Mouse (Mus musculus) heart, embryonic 10.5 days (tissue): ENCODE measurements around the gene Nudt21. TPM values are rescaled to one million over a fixed set of nuclear protein-coding genes. Genes with fewer than 3 reads are reported as not detected.

Experiments used
- DNase-seq: peaks from one replicate; pipeline ENCODE4 v3.0.0-alpha.2; 2017; ENCODE audit warnings: low spot score
- H3K27ac ChIP-seq: fragments of 300-500 bp; sonication (generic); 2 replicates; pipeline ENCODE4 v1.5.1; 2016; ENCODE audit warnings: mild to moderate bottlenecking
- H3K27me3 ChIP-seq: fragments of 300-500 bp; sonication (generic); 2 replicates; pipeline ENCODE4 v1.6.1; 2016; ENCODE audit warnings: mild to moderate bottlenecking; ENCODE audit not compliant: poor library complexity, insufficient read depth, severe bottlenecking
- H3K36me3 ChIP-seq: fragments of 300-500 bp; sonication (generic); 2 replicates; pipeline ENCODE4 v1.6.1; 2016; ENCODE audit warnings: mild to moderate bottlenecking, moderate library complexity
- H3K4me1 ChIP-seq: fragments of 300-500 bp; sonication (generic); 2 replicates; pipeline ENCODE4 v1.6.1; 2016; ENCODE audit warnings: mild to moderate bottlenecking
- H3K4me3 ChIP-seq: fragments of 300-500 bp; sonication (generic); 2 replicates; pipeline ENCODE4 v1.5.1; 2016; ENCODE audit warnings: mild to moderate bottlenecking, moderate library complexity
- H3K9me3 ChIP-seq: fragments of 300-500 bp; sonication (generic); 2 replicates; pipeline ENCODE4 v1.6.1; 2016; ENCODE audit warnings: mild to moderate bottlenecking, moderate library complexity
- WGBS: fragments of 180-500 bp; shearing (Covaris S2); methylation state at CpG from one replicate; pipeline ENCODE4 v1.1.7; 2016; 5-methylcytosine and 5-hydroxymethylcytosine counted together
- polyA plus RNA-seq: library from polyadenylated mRNA; unstranded; fragments of >200 nt; fragmentation: Nextera tagmentation; extraction: Ambion mirVana; gene quantifications from 2 replicates; pipeline ENCODE4 v1.2.1, GENCODE M21; 2016

Gene Nudt21
- polyA plus RNA-seq, 1 experiment from 2014 or later, result 110 TPM

DNA sequence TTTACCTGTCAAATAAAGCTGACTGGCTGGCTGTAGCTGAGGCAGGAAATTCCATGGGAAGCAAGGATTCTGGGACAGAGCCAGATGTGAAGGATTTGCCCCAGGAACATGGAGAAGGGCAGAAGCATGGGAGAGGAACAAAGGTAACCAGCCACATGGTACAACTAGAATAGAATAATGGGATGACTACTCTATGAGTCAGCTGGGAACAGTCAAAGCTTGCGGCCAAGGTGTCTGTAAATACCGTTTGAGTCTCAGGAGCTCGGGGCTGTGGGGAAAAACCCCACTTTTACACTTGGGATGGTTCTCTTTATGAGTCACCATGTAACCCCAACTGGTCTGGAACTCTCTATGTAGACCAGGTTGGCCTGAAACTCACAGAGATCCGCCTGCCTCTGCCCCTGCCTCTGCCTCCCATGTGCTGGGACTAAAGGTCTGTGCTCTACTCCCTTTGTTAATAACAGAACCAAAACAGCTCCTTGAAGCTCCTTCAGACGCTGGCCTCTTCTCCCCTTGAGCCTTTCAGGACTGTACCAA lies 55.1 kb downstream of the Nudt21 start:
- peak; percentile 61 for DNase-seq
- 91% methylated on average over 5 of the region's 5 CpGs for WGBS
- H3K27me3 ChIP-seq, result no peaks in the 10 kb centered on the region
- peaks cover 89% of the 10 kb centered on the region for H3K36me3 ChIP-seq
- no peaks in the 10 kb centered on the region for H3K4me1 ChIP-seq
- no peak overlapping the region for H3K4me3 ChIP-seq
- no peak overlapping the region for H3K27ac ChIP-seq
- no peaks in the 10 kb centered on the region for H3K9me3 ChIP-seq

DNA sequence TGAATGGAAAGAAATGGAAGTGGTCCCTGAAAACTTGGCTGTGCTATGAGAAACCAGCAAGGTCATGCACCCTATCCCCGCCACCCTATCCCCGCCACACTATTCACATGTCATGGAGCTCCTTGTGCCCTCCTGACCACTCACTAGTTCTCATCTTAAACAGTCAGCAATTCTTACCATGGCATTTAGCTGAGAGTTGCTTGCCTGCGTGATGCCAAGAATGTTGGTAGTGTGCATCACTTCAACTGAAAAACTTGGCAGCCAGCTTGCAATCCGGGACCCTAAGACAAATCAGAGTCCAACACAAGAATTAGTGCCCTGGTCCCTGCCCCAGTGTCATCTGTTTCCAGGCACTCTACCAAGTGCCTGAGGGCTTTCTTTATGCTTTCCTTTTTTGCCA lies 56.7 kb downstream of the Nudt21 start:
- WGBS, result 96% methylated on average over 4 of the region's 4 CpGs
- Histone ChIP-seq H3K4me3 (no peak overlapping the region), H3K27ac (no peak overlapping the region), H3K36me3 (peaks cover 91% of the 10 kb centered on the region), H3K4me1 (no peaks in the 10 kb centered on the region), H3K9me3 (no peaks in the 10 kb centered on the region), H3K27me3 (no peaks in the 10 kb centered on the region)
- DNase-seq, result peak; percentile 51

DNA sequence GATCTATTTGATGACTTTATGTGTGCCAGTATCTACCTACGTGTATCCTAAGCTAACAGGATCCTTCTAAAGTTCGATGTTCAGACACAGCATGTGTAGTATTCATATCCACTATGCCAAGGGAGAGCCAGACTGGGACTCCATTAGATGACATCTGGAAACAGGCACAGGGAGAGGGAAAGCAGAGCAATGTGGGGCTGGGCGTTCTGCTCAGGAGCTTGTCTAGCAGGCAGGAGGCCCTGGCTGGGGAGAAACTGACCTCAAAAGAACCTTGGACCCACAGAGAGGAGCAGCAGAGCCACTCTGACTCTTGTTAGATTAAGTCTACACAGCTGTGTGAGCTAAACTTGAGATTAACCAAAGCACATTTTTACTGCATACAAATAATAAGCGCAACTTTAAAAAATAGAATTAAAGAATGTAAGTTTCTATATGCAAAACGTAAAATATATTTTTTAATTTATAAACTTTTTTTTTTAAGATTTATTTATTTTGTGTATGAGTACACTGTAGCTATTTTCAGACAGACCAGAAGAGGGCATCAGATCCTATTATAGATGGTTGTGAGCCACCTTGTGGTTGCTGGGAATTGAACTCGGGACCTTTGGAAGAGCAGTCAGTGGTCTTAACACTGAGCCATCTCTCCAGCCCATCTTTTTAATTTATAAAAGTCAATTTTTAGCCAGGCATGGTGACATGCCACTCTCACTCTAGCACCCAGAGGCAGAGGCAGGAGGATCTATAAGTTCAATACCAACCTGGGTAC lies 60.2 kb downstream of the Nudt21 start:
- Histone ChIP-seq H3K27ac (no peak overlapping the region), H3K27me3 (no peaks in the 10 kb centered on the region), H3K36me3 (peaks cover 94% of the 10 kb centered on the region), H3K4me1 (no peaks in the 10 kb centered on the region), H3K4me3 (no peak overlapping the region), H3K9me3 (no peaks in the 10 kb centered on the region)
- WGBS, result 80% methylated on average over 6 of the region's 6 CpGs
- peak; percentile 68 for DNase-seq

DNA sequence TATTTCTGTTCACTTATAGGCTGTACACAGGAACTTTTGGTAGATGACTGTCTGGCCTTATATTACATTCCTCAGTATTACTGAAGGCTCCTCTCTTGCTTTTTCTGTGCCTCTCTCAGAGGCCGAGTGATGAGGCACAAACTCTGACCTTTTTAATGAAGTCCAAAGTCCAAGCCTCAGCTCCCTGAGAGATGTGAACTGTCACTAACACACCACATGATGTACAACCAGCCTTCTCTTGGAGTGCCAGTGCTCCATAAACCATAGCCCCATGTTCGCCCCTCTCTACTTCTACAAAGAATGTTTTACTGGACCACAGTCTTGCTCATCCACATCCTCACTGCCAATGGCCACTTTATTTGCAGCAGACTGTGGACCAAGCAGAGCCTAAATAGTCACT lies 61.5 kb downstream of the Nudt21 start:
- no peak overlapping the region for H3K4me3 ChIP-seq
- WGBS, result 93% methylated on average over 2 of the region's 2 CpGs
- H3K4me1 ChIP-seq, result no peaks in the 10 kb centered on the region
- peak; percentile 36 for DNase-seq
- H3K27ac ChIP-seq, result no peak overlapping the region
- no peaks in the 10 kb centered on the region for H3K27me3 ChIP-seq
- peaks cover 92% of the 10 kb centered on the region for H3K36me3 ChIP-seq
- no peaks in the 10 kb centered on the region for H3K9me3 ChIP-seq

DNA sequence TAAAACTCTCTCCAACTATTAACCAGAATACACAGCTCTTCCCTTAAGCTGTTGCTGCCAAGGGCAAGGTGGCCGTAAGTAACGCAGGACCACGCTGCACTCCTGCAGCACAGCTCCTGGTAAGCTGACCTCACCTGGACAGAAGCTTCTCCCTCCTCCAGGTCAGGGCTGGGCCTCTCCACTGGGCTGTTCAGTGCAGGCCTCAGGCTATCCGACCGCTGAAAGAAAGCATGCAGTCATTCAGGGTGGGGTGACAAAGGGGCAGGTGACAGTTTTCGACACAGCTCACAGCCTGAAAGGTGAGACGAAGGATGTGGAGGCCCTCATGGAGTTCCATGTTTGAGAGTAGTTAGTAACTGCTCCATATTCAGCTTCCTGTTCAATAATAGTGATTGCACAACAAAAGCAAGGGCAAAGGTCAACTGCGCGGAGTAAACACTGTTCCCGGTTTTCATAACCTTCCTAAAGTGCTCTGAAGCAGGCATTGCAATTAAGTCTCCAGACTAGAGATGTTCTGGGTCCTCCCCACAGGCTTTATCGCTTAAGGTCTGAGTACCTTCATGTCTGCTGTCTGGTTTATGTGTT lies 62.1 kb downstream of the Nudt21 start:
- WGBS, result 90% methylated on average over 11 of the region's 11 CpGs
- peaks cover 89% of the 10 kb centered on the region for H3K36me3 ChIP-seq
- H3K27ac ChIP-seq, result no peak overlapping the region
- H3K4me3 ChIP-seq, result no peak overlapping the region
- peak; percentile 72 for DNase-seq
- H3K27me3 ChIP-seq, result no peaks in the 10 kb centered on the region
- H3K4me1 ChIP-seq, result 0 out of 2 replicates have a peak, but pooled peaks cover 1% of the 10 kb centered on the region
- no peaks in the 10 kb centered on the region for H3K9me3 ChIP-seq

DNA sequence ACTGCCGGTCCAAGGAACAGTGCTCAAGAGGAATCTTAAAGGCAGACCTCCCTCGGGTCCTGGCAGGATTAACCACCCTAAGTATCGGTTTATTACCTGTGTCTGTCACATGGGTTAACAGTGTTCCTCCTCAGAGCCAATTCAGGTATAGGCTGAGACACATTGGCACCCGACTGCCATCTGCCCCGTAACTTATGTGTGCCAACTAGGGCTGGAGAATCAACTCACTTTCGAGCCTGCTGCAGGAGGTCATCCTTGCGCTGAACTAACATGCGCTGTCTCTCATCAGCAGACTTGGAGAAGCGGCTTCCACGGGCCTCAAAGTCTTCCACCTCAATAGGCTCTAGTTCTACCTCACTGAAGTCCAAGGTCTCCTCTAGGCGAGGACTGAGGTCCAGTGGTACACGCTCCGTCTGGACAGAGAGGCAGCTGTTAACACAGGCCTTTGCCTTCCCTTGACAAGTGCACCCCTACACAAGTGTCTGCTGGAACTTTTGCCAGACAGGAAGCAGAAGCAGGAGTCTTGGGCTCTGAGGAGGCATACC lies 62.9 kb downstream of the Nudt21 start:
- no peaks in the 10 kb centered on the region for H3K9me3 ChIP-seq
- H3K27ac ChIP-seq, result no peak overlapping the region
- peaks cover 82% of the 10 kb centered on the region for H3K36me3 ChIP-seq
- H3K4me3 ChIP-seq, result no peak overlapping the region
- no peaks in the 10 kb centered on the region for H3K27me3 ChIP-seq
- peak; percentile 63 for DNase-seq
- WGBS, result 91% methylated on average over 13 of the region's 13 CpGs
- 0 out of 2 replicates have a peak, but pooled peaks cover 4% of the 10 kb centered on the region for H3K4me1 ChIP-seq

DNA sequence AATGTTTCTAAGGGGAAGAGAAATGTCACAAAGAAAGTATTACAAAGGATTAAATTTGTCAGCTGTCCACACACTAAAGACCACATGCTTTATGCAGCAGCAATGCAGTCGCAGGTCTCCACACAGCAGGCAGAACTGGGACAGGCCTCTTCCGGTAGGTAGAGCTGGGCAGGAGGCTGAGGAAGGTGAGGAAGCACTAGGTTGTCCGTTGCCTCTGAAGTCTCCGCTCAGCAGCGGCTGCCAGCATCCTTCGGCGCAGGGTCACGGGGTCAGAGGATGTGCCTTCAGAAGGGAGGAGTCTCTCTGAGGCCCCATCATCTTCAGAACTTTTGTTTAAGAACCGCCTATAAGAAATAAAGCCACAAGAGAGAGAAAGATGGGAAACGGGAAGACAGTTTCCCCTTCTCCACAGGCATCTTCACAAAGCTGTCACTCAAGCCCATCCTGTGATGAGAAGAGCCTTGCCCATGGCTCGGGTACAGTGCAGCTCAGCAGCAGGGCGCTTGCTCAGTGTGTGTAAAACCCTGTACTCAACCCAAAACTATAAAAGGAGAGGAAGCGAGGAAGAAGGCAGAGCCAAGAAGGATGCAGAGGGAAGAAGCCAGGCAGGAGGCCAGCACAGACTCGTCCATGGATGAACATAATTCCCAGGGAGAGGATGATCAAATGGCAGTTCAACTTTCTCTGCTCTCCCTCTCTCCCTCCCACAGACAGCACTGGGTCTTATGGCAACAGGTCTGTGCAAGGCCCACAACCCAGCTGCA lies 63.7 kb downstream of the Nudt21 start:
- H3K4me3 ChIP-seq, result no peak overlapping the region
- peaks cover 74% of the 10 kb centered on the region for H3K36me3 ChIP-seq
- H3K27me3 ChIP-seq, result no peaks in the 10 kb centered on the region
- peak; percentile 58 for DNase-seq
- 0 out of 2 replicates have a peak, but pooled peaks cover 4% of the 10 kb centered on the region for H3K4me1 ChIP-seq
- no peaks in the 10 kb centered on the region for H3K9me3 ChIP-seq
- 88% methylated on average over 14 of the region's 14 CpGs for WGBS
- no peak overlapping the region for H3K27ac ChIP-seq

DNA sequence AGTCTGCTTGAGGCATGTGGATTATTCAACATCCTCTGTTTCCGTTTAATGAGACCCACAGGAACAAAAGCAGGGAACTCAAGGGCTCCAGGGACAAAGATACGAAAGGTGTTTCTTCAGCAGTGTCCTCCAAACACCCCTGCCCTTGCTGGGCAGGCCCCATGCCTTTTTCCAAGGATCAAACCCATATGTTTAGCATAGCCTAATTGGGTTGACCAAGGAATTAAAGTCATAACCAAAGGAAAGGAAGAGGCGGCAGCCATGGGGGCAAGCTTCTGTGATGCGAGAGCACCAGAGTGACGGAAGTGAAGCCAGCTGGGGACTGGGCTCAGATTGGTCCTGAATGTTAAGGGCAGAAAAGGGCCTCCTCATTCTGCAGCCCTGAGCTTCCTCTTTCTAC lies 64.6 kb downstream of the Nudt21 start:
- Histone ChIP-seq H3K4me3 (no peak overlapping the region), H3K9me3 (no peaks in the 10 kb centered on the region), H3K4me1 (0 out of 2 replicates have a peak, but pooled peaks cover 4% of the 10 kb centered on the region), H3K27me3 (no peaks in the 10 kb centered on the region), H3K36me3 (peaks cover 67% of the 10 kb centered on the region), H3K27ac (no peak overlapping the region)
- DNase-seq, result peak; percentile 70
- WGBS, result 87% methylated on average over 5 of the region's 5 CpGs

DNA sequence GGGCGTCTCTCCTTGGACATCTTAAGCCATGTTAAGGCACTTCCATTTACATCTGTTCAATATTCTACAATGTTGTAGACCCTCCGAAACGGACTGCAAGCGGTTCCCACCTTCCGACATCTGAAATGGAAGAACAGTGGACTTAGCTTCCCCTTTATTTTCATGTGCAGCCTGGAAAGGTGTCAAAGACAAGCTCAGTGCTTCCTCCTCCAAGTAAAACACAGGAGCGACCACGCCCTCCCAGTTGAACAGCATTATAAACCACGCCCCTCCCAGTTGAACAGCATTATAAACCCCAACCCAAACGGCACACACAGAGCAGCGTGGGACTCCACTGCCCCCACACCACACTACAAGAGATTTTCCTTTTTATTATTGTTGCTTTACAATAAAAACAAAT lies 65.4 kb downstream of the Nudt21 start:
- no peaks in the 10 kb centered on the region for H3K27me3 ChIP-seq
- H3K4me1 ChIP-seq, result 0 out of 2 replicates have a peak, but pooled peaks cover 4% of the 10 kb centered on the region
- peaks cover 67% of the 10 kb centered on the region for H3K36me3 ChIP-seq
- H3K27ac ChIP-seq, result no peak overlapping the region
- no peaks in the 10 kb centered on the region for H3K9me3 ChIP-seq
- 94% methylated on average over 10 of the region's 10 CpGs for WGBS
- peak; percentile 53 for DNase-seq
- H3K4me3 ChIP-seq, result no peak overlapping the region

DNA sequence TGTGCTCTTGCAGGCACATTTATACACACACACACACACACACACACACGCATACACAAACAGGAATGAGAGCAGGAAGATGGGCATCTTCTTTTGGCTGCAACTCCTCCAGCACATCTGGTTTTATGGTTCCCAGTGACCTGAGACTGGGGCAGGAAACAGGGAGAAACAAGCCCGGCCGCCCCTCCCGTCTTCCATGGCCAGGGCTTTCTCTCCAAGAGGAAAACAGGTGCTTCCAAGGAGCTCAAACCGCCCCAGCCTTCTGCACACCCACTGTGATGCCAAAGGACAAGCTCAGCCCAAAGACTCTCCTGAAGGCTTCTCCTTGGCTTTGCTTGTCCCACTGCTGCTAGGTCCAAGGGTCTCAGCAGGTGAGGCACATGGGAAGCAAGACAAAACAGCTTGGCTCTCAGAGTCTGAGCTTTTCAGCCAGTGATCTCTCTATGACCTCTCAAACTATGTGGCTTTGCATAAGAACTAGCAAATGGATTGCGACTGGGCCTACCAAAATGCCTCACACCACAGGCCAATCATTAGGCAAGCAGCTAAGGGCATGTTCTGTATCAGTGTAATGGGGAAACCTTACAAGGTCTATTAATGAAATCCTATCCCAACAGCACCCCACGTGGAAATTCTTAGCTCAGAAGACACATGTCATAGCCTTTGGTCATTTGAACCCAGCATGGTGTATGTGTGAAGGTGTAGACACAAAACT lies 67.0 kb downstream of the Nudt21 start:
- H3K9me3 ChIP-seq, result no peaks in the 10 kb centered on the region
- H3K4me1 ChIP-seq, result 0 out of 2 replicates have a peak, but pooled peaks cover 4% of the 10 kb centered on the region
- H3K36me3 ChIP-seq, result peaks cover 57% of the 10 kb centered on the region
- WGBS, result 72% methylated on average over 7 of the region's 7 CpGs
- H3K4me3 ChIP-seq, result no peak overlapping the region
- no peak for DNase-seq
- H3K27me3 ChIP-seq, result no peaks in the 10 kb centered on the region
- H3K27ac ChIP-seq, result no peak overlapping the region

DNA sequence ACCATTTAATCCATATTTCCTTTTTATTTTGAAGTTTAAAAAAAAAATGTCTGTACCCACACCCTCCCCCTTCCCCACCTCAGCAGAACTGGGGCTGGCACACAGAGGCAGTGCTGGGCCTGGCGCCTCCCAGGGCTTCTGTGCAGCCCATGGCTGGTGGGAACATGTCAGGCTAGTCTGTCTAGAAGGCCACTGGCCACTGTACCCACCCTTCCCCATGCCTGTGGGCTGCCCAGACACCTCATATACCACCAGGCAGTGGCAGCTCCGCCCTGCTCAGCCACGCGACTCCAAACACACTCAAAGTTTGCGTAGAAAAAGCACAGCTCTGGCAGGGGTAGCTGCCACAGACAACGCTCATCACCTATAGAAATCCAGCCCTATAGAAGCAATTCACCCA lies 68.5 kb downstream of the Nudt21 start:
- H3K4me1 ChIP-seq, result 0 out of 2 replicates have a peak, but pooled peaks cover 4% of the 10 kb centered on the region
- no peak overlapping the region for H3K27ac ChIP-seq
- DNase-seq, result no peak
- peaks cover 42% of the 10 kb centered on the region for H3K36me3 ChIP-seq
- H3K27me3 ChIP-seq, result no peaks in the 10 kb centered on the region
- H3K9me3 ChIP-seq, result no peaks in the 10 kb centered on the region
- H3K4me3 ChIP-seq, result no peak overlapping the region
- WGBS, result 80% methylated on average over 6 of the region's 6 CpGs
